Comparison of ENCODE assay signal across 20 mouse cellular contexts in the genomic region with DNA sequence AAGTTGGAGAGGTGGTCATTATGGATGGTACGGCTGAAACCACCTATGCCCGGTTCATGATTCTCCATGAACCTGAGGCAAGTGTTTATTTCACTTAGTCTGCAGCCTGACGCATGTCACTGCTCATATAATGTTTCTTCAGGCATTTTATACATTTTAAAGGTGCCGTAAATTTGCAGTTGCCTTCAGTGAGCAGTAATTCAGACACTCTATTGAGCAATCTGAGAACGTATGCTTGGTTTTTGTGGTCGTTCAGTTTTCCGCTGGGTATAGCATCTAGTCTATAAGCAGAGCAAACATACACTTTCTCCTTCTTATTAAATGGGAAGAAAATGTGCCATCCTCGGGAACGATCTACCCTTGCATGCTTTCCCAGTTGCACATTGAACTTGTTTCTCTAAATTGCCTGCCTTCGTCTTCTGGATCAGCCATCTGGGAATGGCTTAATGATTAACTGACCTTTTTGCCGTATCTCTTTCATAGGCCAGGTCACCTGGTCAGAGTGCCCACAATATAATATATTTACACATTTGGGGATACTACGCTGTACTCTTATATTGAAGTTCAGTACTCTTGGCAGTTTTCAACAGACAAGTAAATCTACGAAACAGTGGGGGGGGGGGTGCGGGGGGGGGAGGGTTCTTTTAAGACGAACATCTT.
DNase-seq lines count a peak whose midpoint lies in the region; ATAC-seq lines count a peak whose summit lies in the region.
"Had no signal": no experiment of that assay in that cellular context is flagged by ENCODE, and none has a peak within 500 bp of the region (broad histone marks: within the 10 kb centered on the region; RNA-seq: fewer than 3 reads in every experiment).

No protein-coding gene starts in this region.

- ATAC-seq in liver, embryonic 13.5 days (ENCODE audit: low read depth) = 0 out of 2 replicates have a peak, but pooled peaks have one; percentile 26
- no peak for ATAC-seq in liver, embryonic 11.5 days (replicated peaks; ENCODE audit: low FRiP score)
- ATAC-seq in stomach, embryonic 15.5 days (ENCODE audit: insufficient read depth, low FRiP score, low read depth) = peak; percentile 73
- ATAC-seq in neural tube, embryonic 15.5 days (ENCODE audit: low FRiP score) = no peak
- ATAC-seq in forebrain, embryonic 11.5 days (replicated peaks; ENCODE audit: low FRiP score) = no peak
- ATAC-seq: forebrain, embryonic 14.5 days had no signal

- no peaks in the 10 kb centered on the region for H3K36me3 ChIP-seq in liver, embryonic 13.5 days
- no peaks in the 10 kb centered on the region for H3K36me3 ChIP-seq in liver, embryonic 11.5 days (ENCODE audit: control insufficient read depth, insufficient read depth, low read length)
- H3K36me3 ChIP-seq in stomach, embryonic 15.5 days = no peaks in the 10 kb centered on the region
- H3K36me3 ChIP-seq in neural tube, embryonic 15.5 days = no peaks in the 10 kb centered on the region
- no peaks in the 10 kb centered on the region for H3K36me3 ChIP-seq in forebrain, embryonic 11.5 days (ENCODE audit: control insufficient read depth, insufficient read depth, low read length)
- H3K36me3 ChIP-seq: hindbrain, embryonic 12.5 days; midbrain, embryonic 12.5 days had no signal

- H3K4me3 ChIP-seq in liver, embryonic 13.5 days (replicated peaks) = no peak overlapping the region
- H3K4me3 ChIP-seq in liver, embryonic 11.5 days (ENCODE audit: low read depth, low read length) = no peak overlapping the region
- no peak overlapping the region for H3K4me3 ChIP-seq in stomach, embryonic 15.5 days (replicated peaks)
- no peak overlapping the region for H3K4me3 ChIP-seq in neural tube, embryonic 15.5 days (replicated peaks)
- no peak overlapping the region for H3K4me3 ChIP-seq in forebrain, embryonic 11.5 days (ENCODE audit: low read depth, low read length)
- H3K4me3 ChIP-seq: hindbrain, embryonic 12.5 days; midbrain, embryonic 12.5 days had no signal

- H3K27ac ChIP-seq in liver, embryonic 13.5 days = no peak overlapping the region
- no peak overlapping the region for H3K27ac ChIP-seq in liver, embryonic 11.5 days (ENCODE audit: low read depth, low read length)
- H3K27ac ChIP-seq in stomach, embryonic 15.5 days = 0 out of 2 replicates have a peak overlapping the region, but pooled peaks have one; percentile 18
- H3K27ac ChIP-seq in neural tube, embryonic 15.5 days (replicated peaks) = no peak overlapping the region
- H3K27ac ChIP-seq in forebrain, embryonic 11.5 days (ENCODE audit: low read depth, low read length) = no peak overlapping the region
- H3K27ac ChIP-seq: hindbrain, embryonic 12.5 days; midbrain, embryonic 12.5 days had no signal

- no peak for DNase-seq in liver, embryonic 13.5 days
- DNase-seq in liver, embryonic 11.5 days (ENCODE audit: low spot score) = no peak
- peak; percentile 80 for DNase-seq in kidney, adult 9 months
- DNase-seq in large intestine, adult 2 months (ENCODE audit: low read depth, low spot score) = peak; percentile 51
- DNase-seq in frontal cortex, postnatal 14 days (ENCODE audit: low spot score in 2 of 2) = no peak
- no peak for DNase-seq in forebrain, embryonic 11.5 days (ENCODE audit: low spot score)
- DNase-seq: adrenal gland, postnatal 36 days; cerebellum, adult 9-10 months; gastrocnemius, postnatal 10 days; heart, adult 11 months; lung, adult 2 months; right cerebral cortex, postnatal 14 days; spleen, adult 18-20 months; thymus, adult 2 months had no signal

- no peak overlapping the region for H3K9ac ChIP-seq in liver, embryonic 13.5 days
- no peak overlapping the region for H3K9ac ChIP-seq in liver, embryonic 11.5 days (ENCODE audit: low read depth, low read length)
- H3K9ac ChIP-seq in stomach, embryonic 15.5 days = no peak overlapping the region
- H3K9ac ChIP-seq in neural tube, embryonic 15.5 days (replicated peaks) = no peak overlapping the region
- no peak overlapping the region for H3K9ac ChIP-seq in forebrain, embryonic 11.5 days (ENCODE audit: low read length)
- H3K9ac ChIP-seq: hindbrain, embryonic 12.5 days; midbrain, embryonic 12.5 days had no signal

- no peak overlapping the region for H3K4me2 ChIP-seq in liver, embryonic 13.5 days
- no peak overlapping the region for H3K4me2 ChIP-seq in liver, embryonic 11.5 days
- no peak overlapping the region for H3K4me2 ChIP-seq in stomach, embryonic 15.5 days
- H3K4me2 ChIP-seq in neural tube, embryonic 15.5 days = no peak overlapping the region
- H3K4me2 ChIP-seq in forebrain, embryonic 11.5 days (ENCODE audit: low read depth, low read length, severe bottlenecking) = no peak overlapping the region
- H3K4me2 ChIP-seq: heart, embryonic 11.5 days; hindbrain, embryonic 12.5 days; midbrain, embryonic 12.5 days had no signal

- H3K27me3 ChIP-seq in liver, embryonic 13.5 days = no peaks in the 10 kb centered on the region
- no peaks in the 10 kb centered on the region for H3K27me3 ChIP-seq in liver, embryonic 11.5 days (replicated peaks; ENCODE audit: control insufficient read depth, insufficient read depth, low read length)
- no peaks in the 10 kb centered on the region for H3K27me3 ChIP-seq in stomach, embryonic 15.5 days (replicated peaks)
- H3K27me3 ChIP-seq in neural tube, embryonic 15.5 days (replicated peaks) = no peaks in the 10 kb centered on the region
- no peaks in the 10 kb centered on the region for H3K27me3 ChIP-seq in forebrain, embryonic 11.5 days (ENCODE audit: control insufficient read depth, insufficient read depth, low read length)
- H3K27me3 ChIP-seq: hindbrain, embryonic 12.5 days; midbrain, embryonic 12.5 days had no signal

- no peaks in the 10 kb centered on the region for H3K4me1 ChIP-seq in liver, embryonic 13.5 days (replicated peaks)
- no peaks in the 10 kb centered on the region for H3K4me1 ChIP-seq in liver, embryonic 11.5 days (replicated peaks; ENCODE audit: control insufficient read depth, insufficient read depth, low read length)
- H3K4me1 ChIP-seq in stomach, embryonic 15.5 days = no peaks in the 10 kb centered on the region
- no peaks in the 10 kb centered on the region for H3K4me1 ChIP-seq in neural tube, embryonic 15.5 days
- H3K4me1 ChIP-seq in forebrain, embryonic 11.5 days (replicated peaks; ENCODE audit: control insufficient read depth, insufficient read depth, low read length) = no peaks in the 10 kb centered on the region
- H3K4me1 ChIP-seq: hindbrain, embryonic 12.5 days; midbrain, embryonic 12.5 days had no signal

- WGBS in liver, embryonic 13.5 days (ENCODE audit: insufficient replicate concordance) = 75% methylated on average over 15 of the region's 15 CpGs
- 81% methylated on average over 15 of the region's 15 CpGs for WGBS in liver, embryonic 11.5 days
- 39% methylated on average over 15 of the region's 15 CpGs for WGBS in large intestine, adult 2 months
- 77% methylated on average over 15 of the region's 15 CpGs for WGBS in stomach, embryonic 15.5 days
- WGBS in neural tube, embryonic 15.5 days = 76% methylated on average over 15 of the region's 15 CpGs
- 93% methylated on average over 15 of the region's 15 CpGs for WGBS in forebrain, embryonic 11.5 days

- H3K9me3 ChIP-seq in liver, embryonic 13.5 days (replicated peaks) = no peaks in the 10 kb centered on the region
- H3K9me3 ChIP-seq in liver, embryonic 11.5 days (ENCODE audit: control insufficient read depth, low read length) = no peaks in the 10 kb centered on the region
- no peaks in the 10 kb centered on the region for H3K9me3 ChIP-seq in stomach, embryonic 15.5 days
- H3K9me3 ChIP-seq in neural tube, embryonic 15.5 days (replicated peaks) = no peaks in the 10 kb centered on the region
- H3K9me3 ChIP-seq in forebrain, embryonic 11.5 days (ENCODE audit: control insufficient read depth, low read length) = no peaks in the 10 kb centered on the region
- H3K9me3 ChIP-seq: hindbrain, embryonic 12.5 days; midbrain, embryonic 12.5 days had no signal

Comparison
In these comparisons a context has a peak if more than half of its experiments do, and no peak if none do; other contexts are left out.
1. ATAC-seq: peak in liver, embryonic 13.5 days (single experiment) and stomach, embryonic 15.5 days (single experiment); none in liver, embryonic 11.5 days (single experiment), neural tube, embryonic 15.5 days (single experiment) and forebrain, embryonic 11.5 days (single experiment).
2. DNase-seq: peak in kidney, adult 9 months (single experiment) and large intestine, adult 2 months (single experiment); none in liver, embryonic 13.5 days (single experiment), liver, embryonic 11.5 days (single experiment), frontal cortex, postnatal 14 days (0 of 2) and forebrain, embryonic 11.5 days (single experiment).